Mouse (Mus musculus): ENCODE results near the gene Serping1.
A peak's percentile ranks its signal among the peaks of the same experiment; 100 is the strongest.
"Not testable (repeated sequence)": the region's sequence is repeated elsewhere in the genome, so short reads cannot be mapped to it uniquely, and the experiment has no call there.

Gene Serping1

GRCm38 (mm10) chr2:84775241-84775640 lies at the start of gene Serping1:
Gene Serping1 (minus strand): TSS chr2:84775444.
- DNase-seq: no peak

DNA sequence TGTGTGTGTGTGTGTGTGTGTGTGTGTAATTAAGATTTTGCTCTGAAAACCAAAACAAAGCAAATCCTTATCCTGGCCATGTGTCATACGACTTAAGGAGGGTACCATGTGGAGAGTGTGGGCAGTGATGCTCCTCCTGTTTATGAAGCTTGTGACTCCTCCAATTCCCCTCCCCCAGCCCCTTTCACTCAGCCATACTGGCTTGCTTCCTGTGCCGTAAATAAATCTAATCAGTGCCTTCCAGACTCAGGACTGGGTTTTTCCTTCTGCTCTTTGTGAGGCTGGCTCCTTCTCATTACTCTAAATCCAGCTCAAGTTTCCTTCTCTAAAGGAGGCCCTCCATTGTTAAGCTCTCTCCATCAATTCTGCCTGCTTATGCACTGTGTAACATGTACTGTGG lies 48.0 kb upstream of the Serping1 start:
- no peak for DNase-seq

DNA sequence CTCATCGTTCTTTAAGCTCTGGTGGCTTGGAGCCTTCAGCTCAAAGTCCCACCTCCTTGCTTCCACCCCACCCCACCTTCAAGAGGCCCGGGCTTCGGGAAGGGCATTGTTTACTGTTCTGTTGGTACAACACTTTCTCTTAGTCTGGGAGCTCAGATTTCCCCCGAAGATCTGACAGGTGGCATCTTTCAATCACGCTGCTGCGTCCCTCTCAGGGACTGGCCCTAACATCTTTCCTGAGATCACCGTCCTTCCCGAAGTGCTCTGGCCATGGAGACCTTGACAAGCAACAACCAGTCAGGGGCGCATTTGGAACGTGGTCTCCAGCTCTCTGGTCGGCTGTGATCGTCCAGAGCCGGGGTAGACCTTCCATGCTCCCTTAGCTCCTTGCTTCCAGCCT lies 47.3 kb upstream of the Serping1 start, which contains the start of gene Smtnl1:
Smtnl1 (minus strand) TSS at position 101 of the 400 bp plus-strand sequence.
- no peak for DNase-seq

DNA sequence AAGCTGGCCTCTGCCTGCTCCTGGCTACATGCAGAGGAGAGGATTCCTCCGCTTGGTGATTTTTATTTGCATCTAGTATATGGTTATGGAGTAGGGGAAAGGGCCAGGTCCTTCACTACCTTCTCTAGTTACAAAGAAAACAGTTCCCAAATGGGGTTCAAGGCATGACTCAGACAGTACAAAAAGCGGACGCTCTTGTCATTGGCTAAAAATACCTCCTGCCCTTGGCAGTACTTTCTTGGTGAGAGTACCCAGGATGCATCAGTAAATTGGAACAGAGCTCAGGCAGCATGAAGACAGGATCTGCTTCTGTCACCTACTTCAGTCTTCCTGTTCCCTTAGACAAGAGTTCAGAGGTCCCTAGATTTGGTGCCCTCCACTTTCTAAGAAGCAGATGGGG lies 44.6 kb upstream of the Serping1 start:
- no peak for DNase-seq

DNA sequence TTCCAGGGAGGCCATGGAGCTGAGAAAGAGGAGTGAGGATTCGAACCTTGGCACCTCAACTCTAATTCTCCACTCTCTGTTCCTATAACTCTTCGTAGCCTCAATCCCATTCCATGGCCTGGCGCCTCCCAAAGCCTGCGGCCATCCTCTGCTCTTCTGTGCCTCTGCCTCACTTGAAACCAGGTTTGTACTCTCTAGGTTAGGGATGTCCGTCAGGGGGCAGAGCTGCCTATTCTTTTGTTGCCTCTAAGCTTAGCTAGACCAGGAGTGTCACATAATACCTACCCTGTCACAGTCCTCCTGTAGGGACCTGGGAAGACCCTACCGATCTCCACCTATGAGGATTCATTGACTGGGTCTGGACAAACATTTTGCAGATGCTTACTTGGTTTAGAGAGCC lies 37.4 kb upstream of the Serping1 start:
- no peak for DNase-seq

DNA sequence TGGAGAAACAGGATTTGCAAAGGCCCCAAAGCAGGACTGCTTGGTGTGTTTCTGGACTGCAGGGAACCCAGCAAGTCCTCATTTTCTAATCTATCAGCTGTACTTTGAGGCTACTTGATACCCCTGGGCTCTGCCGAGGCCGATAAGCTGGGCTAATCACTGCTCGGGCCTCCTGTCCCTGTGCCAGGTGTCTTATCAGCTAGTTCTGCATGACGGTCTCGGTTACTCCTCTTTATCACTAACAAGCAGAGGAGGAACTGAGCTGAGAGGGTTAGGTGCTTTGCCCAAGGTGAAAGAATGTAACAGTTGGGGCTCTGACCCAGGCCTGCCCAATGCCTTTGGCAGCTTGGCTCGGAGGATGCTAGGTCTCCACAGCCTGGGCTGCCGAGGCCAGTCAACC lies 36.6 kb upstream of the Serping1 start:
- no peak for DNase-seq

DNA sequence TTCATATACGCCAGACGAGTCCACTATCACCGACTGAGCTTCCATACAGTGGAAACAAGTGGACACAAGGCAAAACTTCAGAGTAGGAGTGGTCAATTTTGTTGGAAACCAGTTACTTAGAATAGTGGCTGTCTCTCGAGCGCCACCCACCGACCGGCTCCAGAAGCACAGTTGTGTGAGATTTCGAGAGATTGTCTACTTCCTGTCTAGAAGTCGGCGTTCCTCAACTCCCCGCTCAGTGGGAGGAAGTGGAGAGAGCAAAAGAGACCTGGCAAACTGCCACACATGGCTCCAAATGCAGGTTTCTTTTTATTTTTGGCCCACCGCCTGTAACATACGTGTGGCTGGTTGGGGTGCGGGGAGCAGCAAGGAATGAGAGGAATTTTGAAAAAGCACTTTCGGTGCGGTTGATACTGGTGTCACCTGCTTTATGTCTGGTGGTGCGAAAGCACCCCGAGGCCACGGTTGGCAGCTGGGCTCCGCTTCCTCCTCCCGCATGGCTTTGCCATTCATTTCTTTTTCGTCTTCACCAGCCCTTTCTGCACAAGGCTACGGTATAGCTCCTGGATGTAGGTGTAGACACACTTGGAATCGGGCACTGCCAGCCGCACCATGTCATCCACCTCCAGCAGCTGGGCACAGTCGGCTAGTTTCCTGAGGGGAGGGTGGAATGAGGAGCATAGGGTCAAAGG lies 35.8 kb upstream of the Serping1 start:
- peak; percentile 80 for DNase-seq

- no peak for DNase-seq
These were observed 35.3 kb upstream of the Serping1 start for GRCm38 (mm10) chr2:84810526-84810885.

- DNase-seq: no peak
These were observed 34.1 kb upstream of the Serping1 start for GRCm38 (mm10) chr2:84809330-84809729.

DNA sequence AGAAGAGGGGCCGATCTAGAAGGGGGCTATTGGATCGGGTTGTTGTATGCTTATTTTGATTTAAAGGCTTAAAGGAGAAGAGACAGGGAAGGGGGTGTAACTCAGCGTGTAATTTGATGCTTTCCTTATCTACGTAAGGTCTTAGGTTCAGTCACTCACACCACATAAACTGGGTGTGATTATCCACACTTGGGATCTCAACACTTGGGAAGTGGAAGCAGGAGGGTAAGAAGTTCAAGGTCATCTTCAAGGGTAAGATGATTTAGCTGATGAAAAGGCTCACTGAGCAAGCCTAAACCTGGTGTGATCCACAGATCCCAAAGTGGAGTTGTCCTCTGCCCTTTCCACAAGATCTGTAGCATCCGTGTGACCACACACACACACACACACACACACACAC lies 31.3 kb upstream of the Serping1 start:
- DNase-seq: no peak

DNA sequence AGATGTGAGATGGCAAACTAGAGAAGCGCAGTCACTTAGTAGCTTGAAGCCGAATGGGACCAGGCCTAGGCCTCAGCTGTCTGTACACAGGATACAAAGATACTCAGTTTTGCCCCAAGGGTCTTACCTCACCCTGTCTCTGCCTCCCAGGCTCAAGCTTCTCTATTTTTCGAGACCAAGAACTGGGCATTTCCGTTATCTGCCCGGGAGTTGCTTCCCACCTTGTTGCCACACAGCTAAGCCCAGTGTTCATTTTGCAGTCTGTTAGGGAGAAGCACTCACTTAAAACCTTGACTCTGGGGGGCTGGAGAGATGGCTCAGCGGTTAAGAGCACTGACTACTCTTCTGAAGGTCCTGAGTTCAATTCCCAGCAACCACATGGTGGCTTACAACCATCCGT lies 28.7 kb upstream of the Serping1 start:
- DNase-seq: no peak

- not testable (repeated sequence) for DNase-seq
These were observed 26.0 kb upstream of the Serping1 start for GRCm38 (mm10) chr2:84801223-84801622.

- no peak for DNase-seq
These were observed 25.1 kb upstream of the Serping1 start for GRCm38 (mm10) chr2:84800304-84800703.

- DNase-seq: peak; percentile 31
These were observed 23.9 kb upstream of the Serping1 start for GRCm38 (mm10) chr2:84799041-84799561.

DNA sequence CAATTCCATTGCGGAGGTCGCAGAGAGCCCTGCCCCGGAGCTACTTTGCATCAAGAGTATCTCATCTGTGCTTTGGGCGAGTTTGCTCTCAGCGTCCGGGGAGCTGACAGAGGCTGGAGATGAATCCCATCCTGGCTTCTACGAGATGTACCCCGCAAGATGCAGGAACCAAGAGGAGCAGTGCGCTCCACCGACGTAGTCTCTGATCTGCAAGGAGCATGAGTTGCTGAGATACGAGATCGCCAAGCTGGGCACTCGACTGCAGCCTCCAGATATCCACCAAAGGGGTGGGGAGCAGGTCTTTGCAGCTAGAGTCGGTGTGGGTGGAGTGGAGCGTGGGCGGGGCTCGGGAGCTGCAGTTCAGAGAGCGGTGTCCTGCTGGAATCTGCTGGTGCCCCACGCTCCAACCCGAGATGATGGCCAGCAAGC lies 23.3 kb upstream of the Serping1 start, which contains the start of gene Ube2l6:
Ube2l6 (plus strand) TSS at position 336 of the 429 bp plus-strand sequence.
- DNase-seq: peak; percentile 63

- peak; percentile 71 for DNase-seq
These were observed 22.7 kb upstream of the Serping1 start for GRCm38 (mm10) chr2:84797833-84798492.

DNA sequence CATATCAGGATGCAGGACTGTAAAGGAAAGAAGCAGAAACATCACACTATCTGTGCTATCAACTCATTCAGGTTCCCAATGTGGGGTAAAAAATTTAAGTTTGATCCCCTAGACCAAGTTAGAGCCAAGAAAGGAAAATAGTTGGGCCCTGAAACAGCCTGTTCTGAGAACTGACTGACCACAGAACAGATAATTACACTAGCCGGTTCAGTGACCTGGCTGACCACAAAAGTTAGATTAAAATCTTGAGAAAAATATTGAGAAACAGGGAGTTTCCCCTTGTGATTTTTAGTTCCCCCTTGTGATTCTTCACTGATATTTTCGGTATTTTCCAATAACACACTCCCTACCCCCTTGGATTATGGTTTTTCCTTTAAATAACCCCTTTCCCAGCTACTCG lies 18.6 kb upstream of the Serping1 start:
- DNase-seq: no peak

DNA sequence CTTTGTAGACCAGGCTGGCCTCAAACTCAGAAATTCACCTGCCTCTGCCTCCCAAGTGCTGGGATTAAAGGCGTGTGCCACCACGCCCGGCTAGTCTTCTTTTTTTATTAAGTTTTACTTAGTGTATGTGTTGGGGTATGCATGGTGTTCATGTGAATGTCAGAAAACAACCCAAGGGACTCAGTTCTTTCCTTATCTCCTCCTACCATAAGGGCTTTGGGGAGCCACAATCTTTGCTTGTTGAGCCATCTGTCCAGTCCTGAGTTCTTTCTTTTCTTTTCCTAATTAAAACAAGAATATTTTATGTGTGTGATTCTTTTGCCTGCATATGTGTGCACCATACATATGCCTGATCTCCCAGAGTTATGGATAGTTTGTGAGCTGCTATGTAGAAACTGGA lies 17.9 kb upstream of the Serping1 start:
- no peak for DNase-seq

DNA sequence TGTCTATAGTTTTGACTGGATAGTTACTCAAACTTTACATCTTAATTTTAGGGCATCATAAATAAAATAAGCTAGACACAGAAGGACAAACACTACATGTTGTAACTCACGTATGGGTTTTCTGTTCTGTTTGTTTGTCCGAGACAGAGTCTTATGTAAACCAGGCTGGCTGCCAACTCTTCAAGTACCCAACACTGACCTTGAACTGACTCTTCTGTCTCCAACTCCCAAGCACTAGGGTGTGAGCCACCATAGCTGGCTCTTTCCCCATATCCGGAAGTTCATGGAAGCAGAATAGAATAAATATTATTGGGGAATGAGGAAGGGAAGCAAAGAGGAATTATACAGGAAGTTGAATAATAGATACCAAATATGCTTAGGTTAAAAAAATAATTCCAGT lies 17.3 kb upstream of the Serping1 start:
- no peak for DNase-seq

GRCm38 (mm10) chr2:84790418-84790817 lies 15.2 kb upstream of the Serping1 start:
- no peak for DNase-seq

DNA sequence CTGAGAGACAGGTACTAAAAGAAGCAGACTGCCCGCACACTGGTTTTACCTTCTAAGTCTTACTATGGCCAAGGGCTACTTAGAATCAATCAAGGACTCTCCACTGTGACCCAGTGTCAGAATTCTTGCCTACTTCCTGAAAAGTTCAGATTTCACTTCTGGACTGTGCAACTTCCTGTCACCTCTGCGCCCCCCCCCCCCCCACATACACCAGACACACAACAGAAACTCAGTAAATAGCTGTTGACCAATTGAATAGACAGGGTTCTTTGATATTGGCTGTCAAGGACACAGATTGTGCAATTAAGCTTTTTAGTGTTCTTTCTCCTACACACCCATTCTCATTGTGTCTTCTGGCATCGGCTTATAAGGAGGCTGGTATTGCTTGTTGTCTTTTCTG lies 13.1 kb upstream of the Serping1 start:
- no peak for DNase-seq

DNA sequence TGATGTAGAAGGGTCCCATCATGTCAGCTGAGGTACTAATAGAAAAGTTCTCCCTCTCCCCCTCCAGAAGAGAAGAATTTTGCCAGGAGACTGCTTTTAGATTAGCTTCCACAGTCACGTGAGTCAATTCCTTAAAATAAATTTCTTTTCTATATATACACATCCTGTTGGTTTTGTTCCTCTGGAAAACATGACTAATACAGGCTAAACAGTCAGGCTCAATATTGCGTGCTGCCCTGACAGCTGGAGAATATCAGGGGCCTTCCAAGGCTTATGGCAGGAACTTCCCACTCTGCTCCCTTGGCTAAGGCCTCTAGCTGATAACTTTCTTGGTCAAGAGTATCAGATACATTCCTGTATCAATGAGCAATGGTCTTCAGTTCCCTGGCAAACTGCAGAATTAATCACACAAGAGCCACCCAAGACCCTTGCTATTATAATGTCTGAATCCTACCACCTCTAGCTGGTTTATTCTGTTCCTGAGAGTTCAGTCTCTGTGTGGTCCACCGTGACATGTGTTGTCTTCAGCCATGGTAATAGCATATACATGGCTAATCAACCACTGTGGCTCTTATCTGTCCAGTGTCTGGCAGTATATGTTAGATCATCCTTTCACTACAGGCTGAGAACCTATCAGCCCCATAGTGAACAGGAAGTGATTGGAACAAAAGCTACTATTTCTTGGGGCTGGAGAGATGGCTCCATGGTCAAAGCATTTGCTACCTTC lies 8.8 kb upstream of the Serping1 start:
- DNase-seq: no peak

- no peak for DNase-seq
These were observed 8.1 kb upstream of the Serping1 start for GRCm38 (mm10) chr2:84783315-84783714.

DNA sequence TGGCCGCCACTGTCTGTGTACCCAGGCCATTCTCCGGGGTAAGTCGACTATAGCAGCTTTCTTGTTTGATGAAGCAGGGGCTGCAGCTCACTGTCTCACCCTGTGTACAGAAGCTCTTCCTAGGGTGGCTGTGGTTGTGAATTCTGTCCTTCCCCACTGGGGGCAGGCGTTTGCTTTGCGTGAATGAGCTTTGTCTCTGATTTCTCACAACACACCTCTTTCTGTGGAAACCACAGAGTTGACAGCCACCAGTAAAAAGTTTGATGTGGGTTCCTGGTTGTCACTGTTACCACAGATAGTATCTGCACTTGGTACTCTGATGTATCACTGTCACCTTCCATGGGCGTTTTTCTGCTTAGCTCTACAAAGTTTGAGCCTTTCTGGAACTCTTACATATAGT lies 4.0 kb upstream of the Serping1 start:
- no peak for DNase-seq
